Mouse (Mus musculus) limb, embryonic 11.5 days (tissue): Measurements from ENCODE around the gene Mrpl52. TPM values are rescaled to one million over a fixed set of nuclear protein-coding genes. Genes with fewer than 3 reads are reported as not detected.
A peak's percentile ranks its signal among the peaks of the same experiment; 100 is the strongest.

Experiments
- ATAC-seq: fragments of 200-750 bp; cut with Nextera tagmentation; 2 replicates; pipeline ENCODE4 v1.8.0; 2017; ENCODE audit warnings: low read depth; ENCODE audit not compliant: insufficient number of reproducible peaks, low FRiP score, low TSS enrichment
- DNase-seq: peaks from one replicate; pipeline ENCODE4 v3.0.0-alpha.2; 2015; ENCODE audit warnings: low spot score
- H3K27ac ChIP-seq: fragments of 300-500 bp; sonication (generic); replicated peaks from 2 replicates; pipeline ENCODE4 v1.5.1; 2014; ENCODE audit warnings: low read depth, mild to moderate bottlenecking, low read length
- H3K27me3 ChIP-seq: fragments of 300-500 bp; sonication (generic); 2 replicates; pipeline ENCODE4 v1.6.1; 2014; ENCODE audit warnings: mild to moderate bottlenecking, low read length, mixed read lengths; ENCODE audit not compliant: control insufficient read depth, insufficient read depth
- H3K36me3 ChIP-seq: fragments of 300-500 bp; sonication (generic); 2 replicates; pipeline ENCODE4 v1.6.1; 2014; ENCODE audit warnings: mild to moderate bottlenecking, low read length, moderate library complexity, mixed read lengths; ENCODE audit not compliant: control insufficient read depth, insufficient read depth
- H3K4me1 ChIP-seq: fragments of 300-500 bp; sonication (generic); 2 replicates; pipeline ENCODE4 v1.6.1; 2014; ENCODE audit warnings: low read length, mixed read lengths; ENCODE audit not compliant: control insufficient read depth, insufficient read depth
- H3K4me2 ChIP-seq: fragments of 300-500 bp; sonication (generic); 2 replicates; pipeline ENCODE4 v1.6.1; 2014; ENCODE audit warnings: low read depth, mild to moderate bottlenecking, moderate library complexity; ENCODE audit not compliant: severe bottlenecking
- H3K4me3 ChIP-seq: fragments of 300-500 bp; sonication (generic); 2 replicates; pipeline ENCODE4 v1.5.1; 2014; ENCODE audit warnings: low read depth, low read length
- H3K9ac ChIP-seq: fragments of 300-500 bp; sonication (generic); 2 replicates; pipeline ENCODE4 v1.6.1; 2014; ENCODE audit warnings: mild to moderate bottlenecking, low read length
- H3K9me3 ChIP-seq: fragments of 300-500 bp; sonication (generic); 2 replicates; pipeline ENCODE4 v1.6.1; 2016; ENCODE audit warnings: low read length; ENCODE audit not compliant: control insufficient read depth
- WGBS: fragments of 180-500 bp; shearing (Covaris S2); extraction: QIAGEN DNeasy Blood & Tissue Kit; methylation state at CpG from one replicate; pipeline ENCODE4 v1.1.7; 2014; 5-methylcytosine and 5-hydroxymethylcytosine counted together
- polyA plus RNA-seq: library from polyadenylated mRNA; unstranded; fragments of >200 nt; fragmentation: Nextera tagmentation; extraction: Ambion mirVana; gene quantifications from 2 replicates; pipeline ENCODE4 v1.2.1, GENCODE M21; 2014

Gene Mrpl52
- polyA plus RNA-seq, 1 experiment from 2014 or later = 236 TPM

DNA sequence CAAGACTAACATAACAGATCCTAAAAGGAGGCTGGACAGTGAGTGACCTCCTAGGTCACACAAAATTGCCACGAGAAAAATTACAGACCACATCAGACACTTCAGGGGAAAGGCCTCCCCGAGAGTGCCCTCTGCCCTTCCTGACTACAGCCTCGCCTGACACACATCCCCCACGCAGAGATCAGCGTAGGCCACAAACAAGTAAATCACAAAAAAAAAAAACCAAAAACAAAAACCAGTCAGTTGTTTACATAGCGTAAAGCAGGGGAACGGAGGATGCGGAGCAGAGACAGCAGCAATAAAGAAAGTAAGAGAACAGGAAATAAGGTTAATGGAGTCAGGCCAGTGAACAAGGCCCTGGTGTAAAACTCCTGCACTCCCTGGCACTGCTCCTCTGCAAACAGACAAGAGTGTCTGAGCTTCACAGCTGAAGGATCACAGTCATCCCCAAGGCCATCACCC, 27.8 kb upstream of the Mrpl52 start:
- no peak overlapping the region for H3K9ac ChIP-seq
- ATAC-seq (no peak), DNase-seq (no peak)
- no peaks in the 10 kb centered on the region for H3K9me3 ChIP-seq
- H3K4me3 ChIP-seq = no peak overlapping the region
- H3K27me3 ChIP-seq = no peaks in the 10 kb centered on the region
- no peak overlapping the region for H3K4me2 ChIP-seq
- 13% methylated on average over 8 of the region's 8 CpGs for WGBS
- no peak overlapping the region for H3K27ac ChIP-seq
- H3K36me3 ChIP-seq = no peaks in the 10 kb centered on the region
- no peaks in the 10 kb centered on the region for H3K4me1 ChIP-seq

DNA sequence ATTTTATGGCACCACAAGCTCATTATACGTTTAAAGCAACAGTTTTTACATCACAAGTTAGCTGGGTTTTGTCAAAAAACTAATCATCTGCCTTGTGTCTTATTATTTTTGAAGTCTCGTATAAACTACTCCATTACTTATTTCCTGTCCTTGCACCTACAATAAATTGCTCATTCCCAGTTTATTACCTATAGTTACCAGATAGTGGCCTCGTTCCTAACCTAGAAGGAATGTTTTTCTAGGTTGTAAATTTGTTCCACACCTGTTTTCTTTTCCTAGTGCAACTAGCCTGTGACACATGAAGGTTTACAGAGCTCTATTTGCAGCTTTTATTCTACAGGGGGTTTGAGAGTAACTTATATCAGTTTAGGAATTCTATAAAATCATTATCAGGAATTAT, 25.0 kb upstream of the Mrpl52 start:
- DNase-seq = no peak
- Histone ChIP-seq H3K27me3 (no peaks in the 10 kb centered on the region), H3K4me3 (no peak overlapping the region), H3K27ac (no peak overlapping the region), H3K36me3 (no peaks in the 10 kb centered on the region), H3K9me3 (no peaks in the 10 kb centered on the region), H3K4me1 (no peaks in the 10 kb centered on the region), H3K4me2 (no peak overlapping the region), H3K9ac (no peak overlapping the region)
- WGBS = 17% methylated on average over 3 of the region's 3 CpGs
- no peak for ATAC-seq

DNA sequence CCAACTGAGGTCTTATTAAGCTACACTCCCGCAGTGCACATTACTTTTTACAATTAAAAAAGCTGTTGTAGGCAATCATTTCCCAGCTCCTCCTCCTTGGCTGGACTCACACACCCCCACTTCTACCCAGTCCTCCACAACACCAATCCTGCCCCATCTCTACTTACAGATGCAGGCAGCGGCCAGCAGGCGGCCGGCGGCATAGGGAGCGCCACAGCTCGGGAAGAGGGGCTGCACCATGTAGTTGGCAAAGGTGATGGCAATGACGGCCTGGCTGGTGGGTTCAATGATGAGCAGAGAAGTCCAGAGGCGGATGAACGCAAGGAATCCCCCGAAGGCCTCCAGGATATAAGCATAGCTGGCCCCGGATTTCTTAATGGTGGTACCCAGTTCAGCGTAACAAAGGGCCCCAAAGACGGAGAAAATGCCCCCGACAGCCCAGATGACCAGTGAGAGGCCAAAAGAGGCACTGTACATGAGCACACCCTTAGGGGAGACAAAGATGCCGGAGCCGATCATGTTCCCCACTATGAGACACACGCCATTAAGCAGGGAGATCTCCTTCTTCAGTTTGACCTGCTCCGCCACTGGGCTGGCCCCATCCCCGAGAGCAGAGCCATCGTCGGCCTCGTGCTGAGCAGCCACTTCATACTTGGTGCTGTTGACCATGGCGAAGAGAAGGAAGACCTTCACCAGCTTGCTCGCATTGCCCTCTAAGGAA, 18.2 kb upstream of the Mrpl52 start:
- DNase-seq (no peak), ATAC-seq (no peak)
- Histone ChIP-seq H3K9me3 (no peaks in the 10 kb centered on the region), H3K4me3 (no peak overlapping the region), H3K4me2 (no peak overlapping the region), H3K9ac (no peak overlapping the region), H3K27ac (no peak overlapping the region), H3K36me3 (no peaks in the 10 kb centered on the region), H3K4me1 (peaks cover under 1% of the 10 kb centered on the region), H3K27me3 (no peaks in the 10 kb centered on the region)
- WGBS = 83% methylated on average over 25 of the region's 25 CpGs

- no peak overlapping the region for H3K4me2 ChIP-seq
- no peaks in the 10 kb centered on the region for H3K9me3 ChIP-seq
- no peaks in the 10 kb centered on the region for H3K27me3 ChIP-seq
- no peak overlapping the region for H3K9ac ChIP-seq
- peaks cover 7% of the 10 kb centered on the region for H3K4me1 ChIP-seq
- H3K4me3 ChIP-seq = no peak overlapping the region
- 72% methylated on average over 7 of the region's 7 CpGs for WGBS
- no peaks in the 10 kb centered on the region for H3K36me3 ChIP-seq
- DNase-seq (no peak), ATAC-seq (no peak)
- no peak overlapping the region for H3K27ac ChIP-seq
Observed at GRCm38 (mm10) chr14:54409057-54409645, 17.6 kb upstream of the Mrpl52 start.

DNA sequence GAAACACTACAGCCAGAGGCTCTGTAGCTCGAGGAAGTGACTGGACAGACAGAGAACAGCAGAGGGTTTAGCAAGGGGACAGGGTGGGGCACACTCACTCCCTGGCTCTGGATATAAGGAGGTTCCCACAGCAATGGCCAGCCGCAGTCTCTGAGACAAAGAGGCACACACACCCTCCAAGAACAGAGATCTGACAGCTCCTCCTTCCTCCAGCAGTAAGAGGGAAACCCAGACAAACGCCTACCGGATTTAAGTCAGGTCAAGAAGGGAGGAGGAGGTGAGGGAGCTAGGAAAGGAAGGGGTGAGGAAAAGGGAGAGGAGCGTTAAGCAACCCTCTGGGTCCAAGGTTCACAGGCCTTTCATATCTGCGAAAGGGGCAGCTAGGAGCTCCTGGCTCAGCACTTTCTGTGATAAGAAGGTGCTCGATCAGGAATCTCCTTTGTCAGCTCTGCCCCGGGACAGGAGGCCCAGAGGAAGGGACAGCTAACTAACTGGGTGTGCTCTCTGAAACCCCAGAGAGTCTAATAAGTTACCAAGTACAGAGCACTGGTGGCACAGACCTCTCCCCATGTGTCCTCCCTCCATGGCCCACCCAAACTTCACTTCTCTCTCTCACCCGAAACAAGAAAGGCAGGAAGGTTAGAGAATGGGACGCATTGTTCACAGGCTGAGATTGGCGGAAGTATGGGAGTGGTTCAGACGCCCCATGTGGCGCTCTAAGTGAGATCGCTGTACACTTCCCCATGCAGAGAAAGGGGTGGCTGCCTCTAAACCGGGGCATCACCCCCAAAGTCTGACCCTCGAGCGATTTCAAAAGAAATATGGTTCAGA, 16.5 kb upstream of the Mrpl52 start:
- no peaks in the 10 kb centered on the region for H3K9me3 ChIP-seq
- no peaks in the 10 kb centered on the region for H3K36me3 ChIP-seq
- no peak overlapping the region for H3K4me3 ChIP-seq
- H3K9ac ChIP-seq = no peak overlapping the region
- H3K27ac ChIP-seq = no peak overlapping the region
- H3K4me1 ChIP-seq = peaks cover 14% of the 10 kb centered on the region
- DNase-seq (no peak), ATAC-seq (no peak)
- H3K27me3 ChIP-seq = no peaks in the 10 kb centered on the region
- no peak overlapping the region for H3K4me2 ChIP-seq
- 55% methylated on average over 17 of the region's 17 CpGs for WGBS

DNA sequence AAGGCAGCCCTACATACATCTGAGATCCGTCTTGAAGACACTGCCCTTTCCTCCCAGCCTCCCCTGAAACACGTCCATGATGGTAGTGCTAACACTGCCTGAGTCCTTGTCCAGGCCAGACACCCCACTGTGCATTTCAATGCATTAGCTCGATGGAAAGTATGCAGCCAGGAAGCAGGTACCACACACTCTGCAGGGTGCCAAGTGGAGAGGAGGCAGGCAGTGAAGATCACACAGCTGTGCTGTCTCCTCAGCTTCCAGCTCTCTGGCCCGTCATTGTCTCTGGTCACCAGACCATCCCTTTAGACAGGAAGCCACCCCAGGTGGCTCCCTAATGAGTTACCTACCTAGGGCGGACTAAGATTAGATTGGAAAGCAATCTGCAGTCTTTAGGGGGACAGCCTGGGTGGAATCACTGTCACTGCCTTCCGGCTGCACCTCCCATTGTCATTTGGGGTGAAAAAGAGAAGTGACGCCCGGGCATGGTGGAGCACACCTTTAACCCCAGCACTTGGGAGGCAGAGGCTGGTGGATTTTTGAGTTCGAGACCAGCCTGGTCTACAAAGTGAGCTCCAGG, 14.6 kb upstream of the Mrpl52 start:
- 55% methylated on average over 9 of the region's 9 CpGs for WGBS

DNA sequence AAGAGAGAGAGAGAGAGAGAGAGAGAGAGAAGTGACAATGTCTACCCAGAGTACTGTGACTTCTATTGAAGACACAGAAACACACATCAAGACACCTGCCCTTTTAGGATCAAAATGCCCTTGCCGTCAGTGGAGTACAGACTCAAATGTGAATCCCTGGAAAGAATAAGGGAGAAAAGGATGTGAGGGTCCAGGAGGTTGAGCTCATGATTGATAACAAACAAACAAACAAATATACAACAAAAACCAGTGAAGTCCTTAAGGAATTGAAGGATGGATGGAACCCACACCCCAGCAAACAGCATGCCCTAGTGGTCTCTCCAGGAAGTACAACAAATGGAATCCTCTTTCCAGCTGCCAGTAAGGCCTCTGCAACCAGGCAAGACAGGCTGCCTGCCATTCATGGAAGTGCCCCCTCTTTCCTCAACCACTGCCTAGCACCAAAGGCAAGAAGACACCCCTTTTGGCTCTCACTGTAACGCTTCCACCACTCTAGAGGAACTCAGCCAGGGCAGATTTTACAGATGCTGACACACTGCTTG, 14.0 kb upstream of the Mrpl52 start:
- no peak overlapping the region for H3K4me3 ChIP-seq
- H3K27ac ChIP-seq = no peak overlapping the region
- no peak overlapping the region for H3K9ac ChIP-seq
- no peak overlapping the region for H3K4me2 ChIP-seq
- H3K9me3 ChIP-seq = no peaks in the 10 kb centered on the region
- 0 out of 2 replicates have a peak, but pooled peaks cover 2% of the 10 kb centered on the region for H3K27me3 ChIP-seq
- no peak for ATAC-seq
- H3K4me1 ChIP-seq = peaks cover 18% of the 10 kb centered on the region
- DNase-seq = peak; percentile 70
- 32% methylated on average over 2 of the region's 2 CpGs for WGBS
- H3K36me3 ChIP-seq = no peaks in the 10 kb centered on the region

More for the DNA sequence above, 14.6 kb upstream of the Mrpl52 start:
- no peak overlapping the region for H3K4me3 ChIP-seq
- H3K36me3 ChIP-seq = no peaks in the 10 kb centered on the region
- peaks cover 18% of the 10 kb centered on the region for H3K4me1 ChIP-seq
- H3K4me2 ChIP-seq = no peak overlapping the region
- H3K27me3 ChIP-seq = no peaks in the 10 kb centered on the region
- H3K9ac ChIP-seq = no peak overlapping the region
- H3K9me3 ChIP-seq = no peaks in the 10 kb centered on the region
- ATAC-seq (no peak), DNase-seq (no peak)
- H3K27ac ChIP-seq = no peak overlapping the region
